Mouse (Mus musculus) stomach, embryonic 15.5 days (tissue): Measurements from ENCODE around the gene Flt3l. TPM values are rescaled to one million over a fixed set of nuclear protein-coding genes. Genes with fewer than 3 reads are reported as not detected.
A peak's percentile ranks its signal among the peaks of the same experiment; 100 is the strongest.
"Not testable (repeated sequence)": the region's sequence is repeated elsewhere in the genome, so short reads cannot be mapped to it uniquely, and the experiment has no call there.

ENCODE experiments used
- ATAC-seq: fragments of 200-750 bp; cut with Nextera tagmentation; 2 replicates; pipeline ENCODE4 v1.8.0; 2017; ENCODE audit warnings: low read depth, moderate number of reproducible peaks, moderate TSS enrichment; ENCODE audit not compliant: insufficient read depth, low FRiP score
- H3K27ac ChIP-seq: fragments of 300-500 bp; sonication (generic); 2 replicates; pipeline ENCODE4 v1.5.1; 2015; ENCODE audit warnings: mild to moderate bottlenecking, inconsistent platforms
- H3K27me3 ChIP-seq: fragments of 300-500 bp; sonication (generic); replicated peaks from 2 replicates; pipeline ENCODE4 v1.6.1; 2015; ENCODE audit warnings: inconsistent platforms
- H3K36me3 ChIP-seq: fragments of 300-500 bp; sonication (generic); 2 replicates; pipeline ENCODE4 v1.6.1; 2015; ENCODE audit warnings: inconsistent platforms
- H3K4me1 ChIP-seq: fragments of 300-500 bp; sonication (generic); 2 replicates; pipeline ENCODE4 v1.6.1; 2015; ENCODE audit warnings: inconsistent platforms
- H3K4me2 ChIP-seq: fragments of 300-500 bp; sonication (generic); 2 replicates; pipeline ENCODE4 v1.6.1; 2015; ENCODE audit warnings: mild to moderate bottlenecking, inconsistent platforms
- H3K4me3 ChIP-seq: fragments of 300-500 bp; sonication (generic); replicated peaks from 2 replicates; pipeline ENCODE4 v1.5.1; 2015; ENCODE audit warnings: inconsistent platforms
- H3K9ac ChIP-seq: fragments of 300-500 bp; sonication (generic); 2 replicates; pipeline ENCODE4 v1.6.1; 2015; ENCODE audit warnings: inconsistent platforms
- H3K9me3 ChIP-seq: fragments of 300-500 bp; sonication (generic); 2 replicates; pipeline ENCODE4 v1.6.1; 2016; ENCODE audit warnings: inconsistent platforms
- WGBS: fragments of 180-500 bp; shearing (Covaris S2); methylation state at CpG from one replicate; pipeline ENCODE4 v1.1.7; 2015; 5-methylcytosine and 5-hydroxymethylcytosine counted together
- polyA plus RNA-seq: library from polyadenylated mRNA; unstranded; fragments of >200 nt; fragmentation: Nextera tagmentation; extraction: Ambion mirVana; gene quantifications from 2 replicates; pipeline ENCODE4 v1.2.1, GENCODE M21; 2015

Flt3l gene
- polyA plus RNA-seq, 1 experiment from 2014 or later = 2.2 TPM

GRCm38 (mm10) chr7:45102940-45103585, 33.2 kb downstream of the Flt3l start:
- WGBS = 48% methylated on average over 9 of the region's 9 CpGs
- Histone ChIP-seq H3K36me3 (no peaks in the 10 kb centered on the region), H3K4me3 (peak overlapping the region; percentile 44), H3K27me3 (no peaks in the 10 kb centered on the region), H3K4me1 (peaks cover 22% of the 10 kb centered on the region), H3K9ac (peak overlapping the region; percentile 9; the same call in 1 of the 2 replicates), H3K4me2 (peak overlapping the region; percentile 59), H3K9me3 (no peaks in the 10 kb centered on the region), H3K27ac (peak overlapping the region; percentile 93)
- 0 out of 2 replicates have a peak, but pooled peaks have one; percentile 2 for ATAC-seq

DNA sequence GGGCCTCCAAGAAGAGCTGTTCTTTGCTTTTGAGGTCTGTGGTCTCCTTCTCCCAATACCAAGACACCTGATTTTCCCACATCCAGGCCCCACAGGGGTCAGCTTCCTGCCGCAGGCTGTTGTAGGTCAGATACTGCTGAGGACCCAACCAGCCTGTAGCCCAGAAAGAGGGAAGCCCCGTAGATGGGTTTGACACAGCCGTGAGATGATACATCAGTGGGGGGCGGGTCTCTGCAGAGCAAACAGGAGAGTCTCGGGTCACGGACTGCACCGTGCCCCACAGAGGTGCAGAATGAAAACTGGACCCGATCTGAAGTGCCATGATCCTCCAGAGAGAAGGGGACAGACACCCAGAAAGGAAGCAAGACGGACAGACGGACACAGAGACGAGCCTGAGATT, 33.8 kb downstream of the Flt3l start:
- H3K4me3 ChIP-seq = peak overlapping the region; percentile 44
- peak overlapping the region; percentile 93; the same call in 1 of the 2 replicates for H3K27ac ChIP-seq
- peaks cover 22% of the 10 kb centered on the region for H3K4me1 ChIP-seq
- H3K27me3 ChIP-seq = no peaks in the 10 kb centered on the region
- 69% methylated on average over 11 of the region's 11 CpGs for WGBS
- no peaks in the 10 kb centered on the region for H3K9me3 ChIP-seq
- H3K36me3 ChIP-seq = no peaks in the 10 kb centered on the region
- no peak overlapping the region for H3K9ac ChIP-seq
- H3K4me2 ChIP-seq = peak overlapping the region; percentile 59
- ATAC-seq = no peak

- WGBS = 75% methylated on average over 6 of the region's 6 CpGs
- no peaks in the 10 kb centered on the region for H3K27me3 ChIP-seq
- H3K4me3 ChIP-seq = no peak overlapping the region
- no peak for ATAC-seq
- H3K9ac ChIP-seq = no peak overlapping the region
- H3K27ac ChIP-seq = no peak overlapping the region
- 0 out of 2 replicates have a peak overlapping the region, but pooled peaks have one; percentile 13 for H3K4me2 ChIP-seq
- H3K9me3 ChIP-seq = no peaks in the 10 kb centered on the region
- peaks cover 22% of the 10 kb centered on the region for H3K4me1 ChIP-seq
- H3K36me3 ChIP-seq = no peaks in the 10 kb centered on the region
Measured at GRCm38 (mm10) chr7:45100046-45100445, 36.2 kb downstream of the Flt3l start.

DNA sequence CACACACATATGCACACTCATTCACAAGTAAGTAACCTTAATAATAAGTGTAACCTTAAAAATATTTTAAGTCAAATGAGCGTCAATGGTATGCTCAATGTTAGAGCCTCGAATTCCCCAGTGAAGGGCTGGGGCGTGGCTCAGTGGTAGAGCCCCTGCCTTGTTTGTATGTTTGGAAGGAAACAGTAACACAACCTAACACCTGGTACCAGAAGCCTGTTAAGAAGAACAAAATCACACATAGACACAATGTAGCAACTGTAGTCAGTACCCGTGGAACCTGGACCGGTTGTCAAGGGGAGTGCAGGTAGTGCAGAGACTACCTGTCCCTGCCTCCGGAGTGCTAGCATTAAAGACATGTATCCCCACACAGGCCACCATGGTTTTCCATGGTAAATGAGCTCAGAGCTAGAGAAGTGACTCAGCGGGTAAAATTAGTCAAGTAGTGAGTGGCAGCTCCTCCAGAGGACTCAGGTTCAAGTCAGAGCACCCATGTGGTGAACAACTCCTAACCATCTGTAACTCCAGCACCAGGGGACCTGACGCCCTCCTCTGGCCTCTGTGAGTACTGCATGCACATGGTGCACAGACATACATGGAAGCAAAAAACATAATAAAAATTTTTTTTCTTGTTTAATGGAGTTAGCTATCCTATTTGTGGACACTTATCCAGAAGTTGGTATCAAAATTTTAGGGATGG, 37.5 kb downstream of the Flt3l start:
- no peak overlapping the region for H3K9ac ChIP-seq
- no peak for ATAC-seq
- no peaks in the 10 kb centered on the region for H3K27me3 ChIP-seq
- H3K4me2 ChIP-seq = no peak overlapping the region
- no peaks in the 10 kb centered on the region for H3K9me3 ChIP-seq
- peaks cover 16% of the 10 kb centered on the region for H3K4me1 ChIP-seq
- WGBS = 87% methylated on average over 8 of the region's 8 CpGs
- H3K36me3 ChIP-seq = no peaks in the 10 kb centered on the region
- H3K27ac ChIP-seq = no peak overlapping the region
- H3K4me3 ChIP-seq = no peak overlapping the region

DNA sequence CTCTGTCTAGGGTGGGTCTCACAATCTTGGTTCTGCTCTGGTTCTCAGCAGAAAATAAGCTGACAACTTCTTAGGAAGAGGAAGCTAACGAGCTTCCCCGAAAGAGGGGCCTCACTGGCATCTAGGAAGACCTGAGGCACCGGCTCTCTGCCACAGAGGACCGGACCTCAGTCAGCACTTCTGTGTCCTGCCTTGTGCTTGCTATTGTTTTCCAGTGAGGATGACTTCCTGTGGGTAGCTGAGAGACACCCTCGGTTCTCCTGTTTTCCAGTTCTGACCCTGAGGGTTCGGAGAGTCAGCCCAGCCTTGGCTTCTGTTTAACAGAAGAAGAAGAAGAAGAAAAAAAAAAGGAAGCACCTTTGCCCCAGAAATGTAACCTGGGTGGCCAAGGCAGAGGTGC, 38.8 kb downstream of the Flt3l start:
- Histone ChIP-seq H3K4me3 (no peak overlapping the region), H3K9me3 (no peaks in the 10 kb centered on the region), H3K4me1 (peaks cover 14% of the 10 kb centered on the region), H3K4me2 (no peak overlapping the region), H3K27ac (peak overlapping the region; percentile 3; the same call in 1 of the 2 replicates), H3K36me3 (no peaks in the 10 kb centered on the region), H3K9ac (no peak overlapping the region), H3K27me3 (no peaks in the 10 kb centered on the region)
- 56% methylated on average over 6 of the region's 6 CpGs for WGBS
- ATAC-seq = no peak

- H3K4me2 ChIP-seq, H3K4me1 ChIP-seq, H3K9me3 ChIP-seq, H3K4me3 ChIP-seq, H3K36me3 ChIP-seq, H3K27ac ChIP-seq, H3K9ac ChIP-seq, ATAC-seq, H3K27me3 ChIP-seq: not testable (repeated sequence)
- WGBS = 94% methylated on average over 14 of the region's 14 CpGs
Measured at GRCm38 (mm10) chr7:45095965-45096364, 40.3 kb downstream of the Flt3l start.

DNA sequence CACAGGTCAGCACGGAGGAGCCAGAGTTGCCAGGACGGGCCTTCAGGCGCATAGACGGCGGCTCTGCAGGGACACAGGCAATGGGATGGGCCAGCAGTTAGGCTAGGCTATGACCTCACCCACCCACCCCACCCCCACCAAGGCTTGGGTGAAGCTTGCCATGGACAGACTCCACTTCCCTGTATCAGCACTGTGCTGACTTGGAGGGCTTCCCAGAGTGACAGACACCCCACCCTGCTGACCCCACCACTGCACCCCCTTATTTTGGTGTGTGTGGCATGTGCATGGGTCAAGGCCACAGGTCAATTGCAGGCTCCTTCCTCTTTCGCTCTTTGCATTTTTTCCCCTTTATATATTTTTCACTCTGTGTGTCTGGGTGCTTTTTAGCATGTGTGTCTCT, 40.9 kb downstream of the Flt3l start:
- Histone ChIP-seq H3K27me3 (no peaks in the 10 kb centered on the region), H3K9ac (no peak overlapping the region), H3K4me3 (no peak overlapping the region), H3K9me3 (no peaks in the 10 kb centered on the region), H3K4me1 (peaks cover 12% of the 10 kb centered on the region; the same call in 1 of the 2 replicates), H3K4me2 (no peak overlapping the region), H3K36me3 (no peaks in the 10 kb centered on the region), H3K27ac (no peak overlapping the region)
- no peak for ATAC-seq
- WGBS = 76% methylated on average over 6 of the region's 6 CpGs

DNA sequence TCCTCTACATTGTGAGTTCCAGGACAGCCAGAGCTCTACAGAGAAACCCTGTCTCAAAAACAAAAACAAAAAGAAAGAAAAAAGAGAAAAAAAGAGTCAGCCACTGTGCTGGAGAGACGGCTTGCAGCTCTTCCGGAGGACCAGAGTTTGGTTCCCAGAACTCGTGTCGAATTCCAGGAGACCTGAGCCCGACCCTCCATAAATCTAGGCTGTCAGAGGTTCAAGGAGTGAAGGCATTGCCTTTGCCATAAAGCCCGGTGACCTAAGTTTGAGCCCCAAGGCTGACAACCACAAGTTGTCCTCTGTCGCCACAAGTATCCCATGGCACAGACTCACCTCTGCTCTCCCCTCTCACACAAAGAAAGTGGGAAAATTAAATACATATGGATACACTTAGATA, 42.1 kb downstream of the Flt3l start:
- Histone ChIP-seq H3K36me3 (no peaks in the 10 kb centered on the region), H3K4me3 (no peak overlapping the region), H3K4me2 (no peak overlapping the region), H3K9ac (no peak overlapping the region), H3K4me1 (peaks cover 14% of the 10 kb centered on the region; the same call in 1 of the 2 replicates), H3K27me3 (no peaks in the 10 kb centered on the region), H3K27ac (no peak overlapping the region), H3K9me3 (no peaks in the 10 kb centered on the region)
- ATAC-seq = no peak
- 28% methylated on average over 7 of the region's 7 CpGs for WGBS

DNA sequence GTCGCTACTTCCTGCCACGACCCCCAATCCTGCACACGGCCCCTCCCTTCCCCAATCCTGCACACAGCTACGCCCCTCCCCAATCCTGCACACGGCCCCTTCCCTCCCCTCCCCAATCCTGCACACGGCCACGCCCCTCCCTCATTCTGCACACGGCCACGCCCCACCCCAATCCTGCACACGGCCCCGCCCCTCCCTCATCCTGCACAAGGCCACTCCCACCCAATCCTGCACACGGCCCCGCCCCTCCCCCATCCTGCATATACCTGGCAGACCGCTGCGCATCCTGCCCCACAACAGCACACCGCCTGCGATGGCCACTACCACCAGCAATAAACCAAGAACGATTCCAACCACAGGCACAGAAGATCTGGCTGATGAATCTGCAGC, 42.7 kb downstream of the Flt3l start:
- Histone ChIP-seq H3K27ac (peak overlapping the region; percentile 84), H3K9ac (no peak overlapping the region), H3K36me3 (0 out of 2 replicates have a peak, but pooled peaks cover under 1% of the 10 kb centered on the region), H3K9me3 (no peaks in the 10 kb centered on the region), H3K27me3 (no peaks in the 10 kb centered on the region), H3K4me2 (peak overlapping the region; percentile 21; the same call in 1 of the 2 replicates), H3K4me3 (no peak overlapping the region), H3K4me1 (peaks cover 14% of the 10 kb centered on the region; the same call in 1 of the 2 replicates)
- 28% methylated on average over 17 of the region's 18 CpGs for WGBS
- no peak for ATAC-seq

- Histone ChIP-seq H3K4me2 (peak overlapping the region; percentile 21; the same call in 1 of the 2 replicates), H3K9me3 (no peaks in the 10 kb centered on the region), H3K4me1 (peaks cover 14% of the 10 kb centered on the region; the same call in 1 of the 2 replicates), H3K36me3 (0 out of 2 replicates have a peak, but pooled peaks cover 6% of the 10 kb centered on the region), H3K27me3 (no peaks in the 10 kb centered on the region), H3K9ac (no peak overlapping the region), H3K4me3 (no peak overlapping the region; the same call in 1 of the 2 replicates), H3K27ac (peak overlapping the region; percentile 84)
- 45% methylated on average over 12 of the region's 12 CpGs for WGBS
- no peak for ATAC-seq
Measured at GRCm38 (mm10) chr7:45092828-45093515, 43.3 kb downstream of the Flt3l start.

GRCm38 (mm10) chr7:45092048-45092447, 44.2 kb downstream of the Flt3l start, which contains the start of gene Rcn3:
Gene Rcn3, minus strand, starts transcription at chr7:45092221.
- H3K9me3 ChIP-seq = no peaks in the 10 kb centered on the region
- peaks cover 14% of the 10 kb centered on the region; the same call in 1 of the 2 replicates for H3K4me1 ChIP-seq
- peak within 1 kb of the TSS; percentile 55 for H3K4me3 ChIP-seq
- peak; percentile 90 for ATAC-seq
- peak within 1 kb of the TSS; percentile 46 for H3K9ac ChIP-seq
- H3K36me3 ChIP-seq = peaks cover 7% of the 10 kb centered on the region; the same call in 1 of the 2 replicates
- peak within 1 kb of the TSS; percentile 63 for H3K4me2 ChIP-seq
- under 1% methylated on average over 16 of the region's 16 CpGs for WGBS
- H3K27ac ChIP-seq = peak within 1 kb of the TSS; percentile 86
- H3K27me3 ChIP-seq = no peaks in the 10 kb centered on the region
